Mouse (Mus musculus) C2C12 (cell line): Measurements from ENCODE around the gene Tek.

Source experiments
- CEBPB ChIP-seq: IDR thresholded peaks from one replicate; pipeline ENCODE4 v1.6.1; 2011; ENCODE audit warnings: low read depth, mild to moderate bottlenecking, control low read depth, moderate library complexity
- CTCF ChIP-seq: IDR thresholded peaks from one replicate; pipeline ENCODE4 v1.5.1; 2011; ENCODE audit not compliant: control insufficient read depth, insufficient read depth, insufficient read length
- FOSL1 ChIP-seq: IDR thresholded peaks from one replicate; pipeline ENCODE4 v1.8.0; 2011; ENCODE audit warnings: mild to moderate bottlenecking, low read length; ENCODE audit not compliant: poor library complexity, insufficient read depth, severe bottlenecking
- MAX ChIP-seq: IDR thresholded peaks from one replicate; pipeline ENCODE4 v1.6.1; 2011; ENCODE audit warnings: mild to moderate bottlenecking, control low read depth
- MYOD1 ChIP-seq: IDR thresholded peaks from one replicate; pipeline ENCODE4 v1.6.1; 2011; ENCODE audit warnings: low read depth; ENCODE audit not compliant: control insufficient read depth, insufficient read length
- MYOG ChIP-seq: IDR thresholded peaks from one replicate; pipeline ENCODE4 v1.6.1; 2011; ENCODE audit not compliant: control insufficient read depth, insufficient read length; ENCODE audit errors: extremely low read depth
- USF1 ChIP-seq: IDR thresholded peaks from one replicate; pipeline ENCODE4 v1.6.1; 2011; ENCODE audit warnings: low read depth, mild to moderate bottlenecking, control low read depth, moderate library complexity

DNA sequence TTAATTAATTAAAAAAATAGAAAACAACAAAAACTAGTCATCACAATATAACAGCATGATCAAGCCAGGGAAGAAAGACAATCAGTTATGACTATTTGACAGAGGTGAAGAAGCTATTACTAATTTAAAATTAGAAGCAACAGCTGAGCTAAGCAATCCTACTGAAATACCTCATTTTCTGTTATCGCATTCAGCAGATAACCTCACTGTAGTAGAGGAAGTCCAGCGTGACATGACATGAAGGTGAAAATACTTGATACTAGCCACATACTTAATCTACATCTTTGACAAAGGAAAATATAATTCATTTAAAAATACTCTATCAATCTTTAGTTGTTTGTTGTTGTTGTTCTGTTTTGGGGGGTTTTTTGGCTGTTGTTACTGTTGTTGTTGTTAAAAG lies 28.1 kb upstream of the Tek start:
- no peak for TF ChIP-seq CTCF
- no peak for TF ChIP-seq USF1
- TF ChIP-seq MAX, result no peak
- no peak for TF ChIP-seq MYOD1
- no peak for TF ChIP-seq CEBPB
- TF ChIP-seq MYOG, result no peak
- no peak for TF ChIP-seq FOSL1
